Mouse (Mus musculus) limb, embryonic 13.5 days (tissue): ENCODE data around the gene St3gal4. TPM values are rescaled to one million over a fixed set of nuclear protein-coding genes. Genes with fewer than 3 reads are reported as not detected.

ENCODE experiments used
- ATAC-seq: fragments of 200-750 bp; cut with Nextera tagmentation; 2 replicates; pipeline ENCODE4 v1.8.0; 2017; ENCODE audit warnings: low read depth, moderate number of reproducible peaks, moderate TSS enrichment; ENCODE audit not compliant: low FRiP score
- H3K27ac ChIP-seq: fragments of 300-500 bp; sonication (generic); 2 replicates; pipeline ENCODE4 v1.5.1; 2015; ENCODE audit warnings: inconsistent platforms, mild to moderate bottlenecking, moderate library complexity
- H3K27me3 ChIP-seq: fragments of 300-500 bp; sonication (generic); 2 replicates; pipeline ENCODE4 v1.6.1; 2015; ENCODE audit warnings: mild to moderate bottlenecking, inconsistent platforms
- H3K36me3 ChIP-seq: fragments of 300-500 bp; sonication (generic); 2 replicates; pipeline ENCODE4 v1.6.1; 2015; ENCODE audit warnings: inconsistent platforms, mild to moderate bottlenecking, moderate library complexity
- H3K4me1 ChIP-seq: fragments of 300-500 bp; sonication (generic); 2 replicates; pipeline ENCODE4 v1.6.1; 2015; ENCODE audit warnings: inconsistent platforms
- H3K4me2 ChIP-seq: fragments of 300-500 bp; sonication (generic); replicated peaks from 2 replicates; pipeline ENCODE4 v1.6.1; 2015; ENCODE audit warnings: inconsistent platforms, mild to moderate bottlenecking, moderate library complexity
- H3K4me3 ChIP-seq: fragments of 300-500 bp; sonication (generic); 2 replicates; pipeline ENCODE4 v1.5.1; 2015; ENCODE audit warnings: moderate library complexity, mild to moderate bottlenecking, inconsistent platforms
- H3K9ac ChIP-seq: fragments of 300-500 bp; sonication (generic); 2 replicates; pipeline ENCODE4 v1.6.1; 2015; ENCODE audit warnings: mild to moderate bottlenecking, inconsistent platforms
- H3K9me3 ChIP-seq: fragments of 300-500 bp; sonication (generic); 2 replicates; pipeline ENCODE4 v1.6.1; 2016; ENCODE audit warnings: inconsistent platforms
- WGBS: fragments of 180-500 bp; shearing (Covaris S2); methylation state at CpG from one replicate; pipeline ENCODE4 v1.1.7; 2015; 5-methylcytosine and 5-hydroxymethylcytosine counted together
- polyA plus RNA-seq: library from polyadenylated mRNA; unstranded; fragments of >200 nt; fragmentation: Nextera tagmentation; extraction: Ambion mirVana; gene quantifications from 2 replicates; pipeline ENCODE4 v1.2.1, GENCODE M21; 2015

The St3gal4 gene
- polyA plus RNA-seq, 1 experiment from 2014 or later: 37.9 TPM

GRCm38 (mm10) chr9:35098762-35099161 lies 20.3 kb downstream of the St3gal4 start:
- no peak overlapping the region for H3K27ac ChIP-seq
- no peak for ATAC-seq
- 74% methylated on average over 4 of the region's 4 CpGs for WGBS
- H3K4me3 ChIP-seq: no peak overlapping the region
- no peaks in the 10 kb centered on the region for H3K4me1 ChIP-seq
- H3K36me3 ChIP-seq: peaks cover 23% of the 10 kb centered on the region; the same call in 1 of the 2 replicates
- H3K27me3 ChIP-seq: no peaks in the 10 kb centered on the region
- no peaks in the 10 kb centered on the region for H3K9me3 ChIP-seq
- H3K4me2 ChIP-seq: no peak overlapping the region
- H3K9ac ChIP-seq: no peak overlapping the region

- Histone ChIP-seq H3K27me3 (no peaks in the 10 kb centered on the region), H3K9me3 (no peaks in the 10 kb centered on the region), H3K4me3 (no peak overlapping the region), H3K4me2 (no peak overlapping the region), H3K27ac (no peak overlapping the region), H3K4me1 (no peaks in the 10 kb centered on the region), H3K9ac (no peak overlapping the region), H3K36me3 (peaks cover 20% of the 10 kb centered on the region; the same call in 1 of the 2 replicates)
- ATAC-seq: no peak
- whole genome bisulfite sequencing: 89% methylated on average over 4 of the region's 4 CpGs
Observed at GRCm38 (mm10) chr9:35097901-35098300, 21.2 kb downstream of the St3gal4 start.

GRCm38 (mm10) chr9:35095726-35096125 lies 23.3 kb downstream of the St3gal4 start:
- Histone ChIP-seq H3K9ac (no peak overlapping the region), H3K27ac (no peak overlapping the region), H3K27me3 (no peaks in the 10 kb centered on the region), H3K36me3 (peaks cover 16% of the 10 kb centered on the region; the same call in 1 of the 2 replicates), H3K4me3 (no peak overlapping the region), H3K4me2 (no peak overlapping the region), H3K9me3 (no peaks in the 10 kb centered on the region), H3K4me1 (no peaks in the 10 kb centered on the region)
- no peak for ATAC-seq
- WGBS: 72% methylated on average over 1 of the region's 1 CpGs

GRCm38 (mm10) chr9:35093350-35093749 lies 25.7 kb downstream of the St3gal4 start:
- no peak overlapping the region for H3K9ac ChIP-seq
- no peaks in the 10 kb centered on the region for H3K27me3 ChIP-seq
- WGBS: 84% methylated on average over 3 of the region's 3 CpGs
- no peak overlapping the region for H3K4me2 ChIP-seq
- peaks cover 5% of the 10 kb centered on the region; the same call in 1 of the 2 replicates for H3K36me3 ChIP-seq
- H3K27ac ChIP-seq: no peak overlapping the region
- no peaks in the 10 kb centered on the region for H3K9me3 ChIP-seq
- no peak overlapping the region for H3K4me3 ChIP-seq
- ATAC-seq: no peak
- no peaks in the 10 kb centered on the region for H3K4me1 ChIP-seq

GRCm38 (mm10) chr9:35092904-35093303 lies 26.2 kb downstream of the St3gal4 start:
- no peaks in the 10 kb centered on the region for H3K4me1 ChIP-seq
- H3K27me3 ChIP-seq: no peaks in the 10 kb centered on the region
- H3K9me3 ChIP-seq: no peaks in the 10 kb centered on the region
- WGBS: 95% methylated on average over 2 of the region's 2 CpGs
- no peak overlapping the region for H3K9ac ChIP-seq
- no peak for ATAC-seq
- H3K27ac ChIP-seq: no peak overlapping the region
- peaks cover 5% of the 10 kb centered on the region; the same call in 1 of the 2 replicates for H3K36me3 ChIP-seq
- no peak overlapping the region for H3K4me2 ChIP-seq
- H3K4me3 ChIP-seq: no peak overlapping the region

- no peaks in the 10 kb centered on the region for H3K9me3 ChIP-seq
- no peaks in the 10 kb centered on the region for H3K36me3 ChIP-seq
- no peak overlapping the region for H3K4me2 ChIP-seq
- WGBS: 82% methylated on average over 2 of the region's 2 CpGs
- no peak overlapping the region for H3K27ac ChIP-seq
- H3K4me1 ChIP-seq: peaks cover 9% of the 10 kb centered on the region; the same call in 1 of the 2 replicates
- H3K27me3 ChIP-seq: no peaks in the 10 kb centered on the region
- no peak for ATAC-seq
- no peak overlapping the region for H3K4me3 ChIP-seq
- no peak overlapping the region for H3K9ac ChIP-seq
Observed at GRCm38 (mm10) chr9:35061446-35061845, 57.6 kb downstream of the St3gal4 start.

GRCm38 (mm10) chr9:35059881-35060280 lies 59.2 kb downstream of the St3gal4 start:
- no peak overlapping the region for H3K4me2 ChIP-seq
- no peaks in the 10 kb centered on the region for H3K9me3 ChIP-seq
- no peak for ATAC-seq
- no peaks in the 10 kb centered on the region for H3K36me3 ChIP-seq
- 86% methylated on average over 5 of the region's 5 CpGs for WGBS
- H3K27me3 ChIP-seq: no peaks in the 10 kb centered on the region
- H3K27ac ChIP-seq: no peak overlapping the region
- no peak overlapping the region for H3K4me3 ChIP-seq
- peaks cover 9% of the 10 kb centered on the region; the same call in 1 of the 2 replicates for H3K4me1 ChIP-seq
- no peak overlapping the region for H3K9ac ChIP-seq

- H3K4me1 ChIP-seq: peaks cover 9% of the 10 kb centered on the region; the same call in 1 of the 2 replicates
- no peak overlapping the region for H3K4me3 ChIP-seq
- H3K27me3 ChIP-seq: no peaks in the 10 kb centered on the region
- H3K36me3 ChIP-seq: peaks cover 9% of the 10 kb centered on the region
- ATAC-seq: no peak
- H3K27ac ChIP-seq: no peak overlapping the region
- H3K9ac ChIP-seq: no peak overlapping the region
- 96% methylated on average over 2 of the region's 2 CpGs for WGBS
- H3K4me2 ChIP-seq: no peak overlapping the region
- no peaks in the 10 kb centered on the region for H3K9me3 ChIP-seq
Observed at GRCm38 (mm10) chr9:35058596-35059354, 60.3 kb downstream of the St3gal4 start.

GRCm38 (mm10) chr9:35058186-35058585 lies 60.9 kb downstream of the St3gal4 start:
- peaks cover 14% of the 10 kb centered on the region for H3K36me3 ChIP-seq
- no peaks in the 10 kb centered on the region for H3K9me3 ChIP-seq
- H3K27ac ChIP-seq: no peak overlapping the region
- WGBS: 58% methylated on average over 4 of the region's 4 CpGs
- H3K4me3 ChIP-seq: no peak overlapping the region
- H3K27me3 ChIP-seq: no peaks in the 10 kb centered on the region
- no peak overlapping the region for H3K4me2 ChIP-seq
- no peak overlapping the region for H3K9ac ChIP-seq
- no peak for ATAC-seq
- H3K4me1 ChIP-seq: peaks cover 9% of the 10 kb centered on the region; the same call in 1 of the 2 replicates

- Histone ChIP-seq H3K9ac (no peak overlapping the region), H3K36me3 (peaks cover 19% of the 10 kb centered on the region), H3K27ac (no peak overlapping the region), H3K4me1 (peaks cover 9% of the 10 kb centered on the region; the same call in 1 of the 2 replicates), H3K27me3 (no peaks in the 10 kb centered on the region), H3K9me3 (no peaks in the 10 kb centered on the region), H3K4me3 (no peak overlapping the region), H3K4me2 (no peak overlapping the region)
- WGBS: 82% methylated on average over 6 of the region's 6 CpGs
- ATAC-seq: no peak
Observed at GRCm38 (mm10) chr9:35057631-35058030, 61.4 kb downstream of the St3gal4 start.

- 86% methylated on average over 3 of the region's 3 CpGs for WGBS
- H3K4me1 ChIP-seq: peaks cover 9% of the 10 kb centered on the region; the same call in 1 of the 2 replicates
- no peaks in the 10 kb centered on the region for H3K9me3 ChIP-seq
- no peak overlapping the region for H3K4me2 ChIP-seq
- H3K9ac ChIP-seq: no peak overlapping the region
- H3K36me3 ChIP-seq: peaks cover 29% of the 10 kb centered on the region
- H3K27me3 ChIP-seq: no peaks in the 10 kb centered on the region
- no peak overlapping the region for H3K4me3 ChIP-seq
- no peak overlapping the region for H3K27ac ChIP-seq
- no peak for ATAC-seq
Observed at GRCm38 (mm10) chr9:35056611-35057010, 62.5 kb downstream of the St3gal4 start.

GRCm38 (mm10) chr9:35055528-35056330 lies 63.3 kb downstream of the St3gal4 start:
- H3K27me3 ChIP-seq: no peaks in the 10 kb centered on the region
- WGBS: 90% methylated on average over 11 of the region's 11 CpGs
- no peak overlapping the region for H3K27ac ChIP-seq
- H3K4me3 ChIP-seq: no peak overlapping the region
- no peak for ATAC-seq
- H3K36me3 ChIP-seq: peaks cover 38% of the 10 kb centered on the region
- no peak overlapping the region for H3K4me2 ChIP-seq
- H3K9me3 ChIP-seq: no peaks in the 10 kb centered on the region
- peaks cover 10% of the 10 kb centered on the region for H3K4me1 ChIP-seq
- no peak overlapping the region for H3K9ac ChIP-seq
